Mouse (Mus musculus) forebrain, embryonic 16.5 days (tissue): ENCODE measurements around the gene Hes7. TPM values are rescaled to one million over a fixed set of nuclear protein-coding genes. Genes with fewer than 3 reads are reported as not detected.

ENCODE experiments used
- ATAC-seq: fragments of 200-750 bp; cut with Nextera tagmentation; 2 replicates; pipeline ENCODE4 v1.8.0; 2017; ENCODE audit warnings: mild to moderate bottlenecking, moderate library complexity
- H3K27ac ChIP-seq: fragments of 300-500 bp; sonication (generic); 2 replicates; pipeline ENCODE4 v1.5.1; 2014; ENCODE audit warnings: low read length, control low read depth
- H3K27me3 ChIP-seq: fragments of 300-500 bp; sonication (generic); replicated peaks from 2 replicates; pipeline ENCODE4 v1.6.1; 2014; ENCODE audit warnings: low read length; ENCODE audit not compliant: control insufficient read depth, insufficient read depth
- H3K36me3 ChIP-seq: fragments of 300-500 bp; sonication (generic); 2 replicates; pipeline ENCODE4 v1.6.1; 2014; ENCODE audit not compliant: control insufficient read depth, insufficient read depth
- H3K4me1 ChIP-seq: fragments of 300-500 bp; sonication (generic); replicated peaks from 2 replicates; pipeline ENCODE4 v1.6.1; 2014; ENCODE audit warnings: low read length; ENCODE audit not compliant: control insufficient read depth, insufficient read depth
- H3K4me2 ChIP-seq: fragments of 300-500 bp; sonication (generic); 2 replicates; pipeline ENCODE4 v1.6.1; 2014; ENCODE audit warnings: mild to moderate bottlenecking, low read length, control low read depth
- H3K4me3 ChIP-seq: fragments of 300-500 bp; sonication (generic); replicated peaks from 2 replicates; pipeline ENCODE4 v1.5.1; 2014; ENCODE audit warnings: mild to moderate bottlenecking, low read length, control low read depth
- H3K9ac ChIP-seq: fragments of 300-500 bp; sonication (generic); replicated peaks from 2 replicates; pipeline ENCODE4 v1.6.1; 2014; ENCODE audit warnings: low read depth, low read length, control low read depth
- H3K9me3 ChIP-seq: fragments of 300-500 bp; sonication (generic); 2 replicates; pipeline ENCODE4 v1.6.1; 2016; ENCODE audit warnings: low read length; ENCODE audit not compliant: control insufficient read depth
- WGBS: fragments of 180-500 bp; shearing (Covaris S2); extraction: QIAGEN DNeasy Blood & Tissue Kit; methylation state at CpG from one replicate; pipeline ENCODE4 v1.1.7; 2014; 5-methylcytosine and 5-hydroxymethylcytosine counted together
- polyA plus RNA-seq: library from polyadenylated mRNA; unstranded; fragments of >200 nt; fragmentation: Nextera tagmentation; extraction: Ambion mirVana; gene quantifications from 2 replicates; pipeline ENCODE4 v1.2.1, GENCODE M21; 2015

The Hes7 gene
- polyA plus RNA-seq, 1 experiment from 2014 or later, result 0.67 TPM

- Histone ChIP-seq H3K36me3 (peaks cover 12% of the 10 kb centered on the region), H3K9me3 (no peaks in the 10 kb centered on the region), H3K9ac (peak overlapping the region; percentile 20; the same call in 1 of the 2 replicates), H3K27ac (no peak overlapping the region), H3K27me3 (no peaks in the 10 kb centered on the region), H3K4me1 (0 out of 2 replicates have a peak, but pooled peaks cover 3% of the 10 kb centered on the region), H3K4me3 (peak overlapping the region; percentile 46), H3K4me2 (peak overlapping the region; percentile 56)
- peak; percentile 21; the same call in 1 of the 2 replicates for ATAC-seq
- WGBS, result 3% methylated on average over 21 of the region's 21 CpGs
Observed at GRCm38 (mm10) chr11:69111051-69111810, 9.0 kb upstream of the Hes7 start.

GRCm38 (mm10) chr11:69111865-69112264, 8.3 kb upstream of the Hes7 start:
- Histone ChIP-seq H3K9ac (no peak overlapping the region), H3K36me3 (peaks cover 12% of the 10 kb centered on the region), H3K4me3 (no peak overlapping the region), H3K4me1 (peaks cover 4% of the 10 kb centered on the region; the same call in 1 of the 2 replicates), H3K4me2 (no peak overlapping the region), H3K9me3 (no peaks in the 10 kb centered on the region), H3K27me3 (no peaks in the 10 kb centered on the region), H3K27ac (no peak overlapping the region)
- WGBS, result 65% methylated on average over 4 of the region's 4 CpGs
- ATAC-seq, result no peak

DNA sequence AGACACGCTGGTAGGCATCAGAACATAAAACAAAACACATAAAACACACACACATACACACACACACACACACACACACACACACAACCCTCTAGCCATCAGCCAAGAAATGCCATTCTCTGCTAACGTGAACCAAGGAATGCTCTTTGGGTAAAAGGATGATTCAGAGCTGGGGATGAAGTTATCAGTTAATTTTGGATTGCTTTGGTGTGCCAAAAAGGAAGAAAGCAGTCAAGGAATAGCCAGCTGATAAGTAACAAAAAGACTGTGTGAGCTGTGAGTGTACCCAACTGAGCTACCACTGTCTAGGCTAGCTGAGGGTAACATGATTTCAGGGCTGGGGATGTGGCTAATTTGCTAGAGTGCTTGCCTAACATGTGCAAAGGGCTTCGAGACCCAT, 6.2 kb upstream of the Hes7 start:
- H3K4me1 ChIP-seq, result peaks cover 13% of the 10 kb centered on the region
- H3K27ac ChIP-seq, result no peak overlapping the region
- no peak overlapping the region for H3K9ac ChIP-seq
- no peaks in the 10 kb centered on the region for H3K27me3 ChIP-seq
- no peak overlapping the region for H3K4me2 ChIP-seq
- no peaks in the 10 kb centered on the region; the same call in 1 of the 2 replicates for H3K36me3 ChIP-seq
- no peaks in the 10 kb centered on the region for H3K9me3 ChIP-seq
- WGBS, result 72% methylated on average over 3 of the region's 3 CpGs
- no peak overlapping the region for H3K4me3 ChIP-seq
- ATAC-seq, result no peak

DNA sequence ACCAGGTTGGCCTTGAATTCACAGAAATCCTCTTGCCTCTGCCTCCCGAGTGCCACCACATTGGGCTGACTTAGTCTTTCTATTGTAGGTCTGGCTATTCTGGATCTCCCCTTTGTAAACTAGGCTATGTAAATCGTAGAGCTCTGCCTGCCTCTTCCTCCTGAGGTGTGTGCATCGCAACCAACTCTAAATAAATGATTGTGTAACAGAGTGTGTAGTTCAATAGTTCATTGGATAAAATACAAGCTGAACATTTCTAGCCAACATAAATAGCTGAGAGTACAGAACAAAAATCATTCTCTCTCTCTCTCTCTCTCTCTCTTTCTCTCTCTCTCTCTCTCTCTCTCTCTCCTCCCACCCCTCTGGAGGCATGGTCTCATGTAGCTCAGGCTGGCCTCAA, 5.6 kb upstream of the Hes7 start:
- Histone ChIP-seq H3K4me1 (peaks cover 15% of the 10 kb centered on the region), H3K4me2 (no peak overlapping the region), H3K9me3 (no peaks in the 10 kb centered on the region), H3K27ac (no peak overlapping the region), H3K36me3 (no peaks in the 10 kb centered on the region), H3K9ac (no peak overlapping the region), H3K4me3 (no peak overlapping the region), H3K27me3 (no peaks in the 10 kb centered on the region)
- WGBS, result 79% methylated on average over 3 of the region's 3 CpGs
- no peak for ATAC-seq

GRCm38 (mm10) chr11:69116843-69117242, 3.4 kb upstream of the Hes7 start:
- Histone ChIP-seq H3K4me1 (peaks cover 30% of the 10 kb centered on the region), H3K27me3 (peaks cover 3% of the 10 kb centered on the region; the same call in 1 of the 2 replicates), H3K36me3 (no peaks in the 10 kb centered on the region), H3K9me3 (no peaks in the 10 kb centered on the region), H3K4me2 (peak overlapping the region; percentile 93), H3K27ac (no peak overlapping the region), H3K4me3 (no peak overlapping the region), H3K9ac (no peak overlapping the region)
- WGBS, result 61% methylated on average over 5 of the region's 5 CpGs
- no peak for ATAC-seq

DNA sequence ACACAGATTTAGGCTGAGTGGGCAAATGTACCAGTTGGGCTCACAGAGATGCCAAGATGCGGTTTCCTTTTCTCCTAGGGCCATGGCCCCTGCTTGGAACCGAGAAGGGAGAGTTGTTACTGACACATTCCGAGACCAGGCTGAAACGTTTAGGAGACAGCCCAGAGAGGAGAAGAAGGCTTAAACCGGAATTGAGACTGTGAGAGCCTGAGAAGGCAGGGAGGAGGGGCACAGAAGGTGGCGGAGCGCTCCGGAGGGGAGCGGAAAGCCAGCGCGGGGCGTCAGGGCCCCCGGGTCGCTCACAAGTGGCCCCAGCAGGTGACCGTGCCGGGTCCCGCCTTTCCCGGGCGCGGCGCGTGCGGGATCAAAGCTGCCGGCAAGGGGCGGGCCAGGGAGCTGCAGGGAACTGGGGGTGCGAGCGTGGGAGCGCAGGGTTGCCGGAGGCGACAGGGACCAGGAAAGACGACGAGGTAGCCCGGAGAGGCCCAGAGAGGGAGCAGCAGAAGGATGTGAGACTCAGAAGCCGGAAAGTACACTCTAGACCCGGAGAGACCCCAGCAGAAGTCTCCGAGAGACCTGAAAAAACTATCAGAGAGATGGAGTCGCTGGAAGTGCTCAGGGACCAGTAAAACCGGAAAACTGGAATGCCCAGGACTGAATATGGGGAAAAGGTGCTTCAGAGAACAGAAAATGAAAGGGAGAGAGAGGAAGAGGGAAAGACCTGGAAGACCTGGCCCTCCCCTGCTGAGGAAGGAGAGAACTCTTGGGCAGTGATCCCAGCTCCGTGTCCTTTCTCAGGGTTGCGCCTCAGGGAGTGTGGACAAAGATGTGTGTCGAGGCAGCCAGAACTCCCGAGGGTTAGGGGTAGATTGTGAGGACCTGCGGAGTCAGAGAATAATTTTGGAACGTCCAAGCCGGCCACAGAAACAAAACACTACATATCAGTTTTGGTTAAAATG, 2.2 kb upstream of the Hes7 start:
- ATAC-seq, result 0 out of 2 replicates have a peak, but pooled peaks have one; percentile 1
- Histone ChIP-seq H3K9me3 (no peaks in the 10 kb centered on the region), H3K36me3 (no peaks in the 10 kb centered on the region), H3K9ac (peak overlapping the region; percentile 68), H3K4me3 (peak overlapping the region; percentile 77), H3K4me1 (peaks cover 31% of the 10 kb centered on the region), H3K27me3 (peaks cover 3% of the 10 kb centered on the region; the same call in 1 of the 2 replicates), H3K27ac (peak overlapping the region; percentile 69), H3K4me2 (peak overlapping the region; percentile 93)
- WGBS, result 0% methylated on average over 45 of the region's 45 CpGs

DNA sequence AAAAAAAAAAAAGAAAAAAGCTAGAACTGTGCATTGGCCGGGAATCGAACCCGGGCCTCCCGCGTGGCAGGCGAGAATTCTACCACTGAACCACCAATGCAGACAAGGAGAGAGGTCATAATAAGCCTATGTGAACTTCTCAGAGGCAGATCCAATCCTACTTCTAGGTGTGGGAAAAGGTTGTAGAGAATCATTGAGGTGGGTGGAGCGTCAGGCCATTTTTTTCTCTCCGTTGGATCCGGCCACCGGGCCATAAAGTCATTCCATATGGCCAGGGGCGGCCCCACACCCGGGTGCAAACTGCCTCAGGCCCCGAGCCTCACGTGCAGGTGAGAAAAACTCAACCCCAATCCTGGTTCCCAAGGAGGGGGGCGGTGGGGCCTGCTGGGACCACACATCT, 1.4 kb upstream of the Hes7 start:
- H3K36me3 ChIP-seq, result no peaks in the 10 kb centered on the region
- peak overlapping the region; percentile 93 for H3K4me2 ChIP-seq
- H3K27ac ChIP-seq, result no peak overlapping the region
- peaks cover 3% of the 10 kb centered on the region; the same call in 1 of the 2 replicates for H3K27me3 ChIP-seq
- H3K9me3 ChIP-seq, result no peaks in the 10 kb centered on the region
- H3K4me3 ChIP-seq, result peak overlapping the region; percentile 77
- peak; percentile 22 for ATAC-seq
- peaks cover 32% of the 10 kb centered on the region for H3K4me1 ChIP-seq
- WGBS, result 1% methylated on average over 15 of the region's 15 CpGs
- no peak overlapping the region for H3K9ac ChIP-seq

- Histone ChIP-seq H3K36me3 (no peaks in the 10 kb centered on the region), H3K27me3 (peaks cover 3% of the 10 kb centered on the region; the same call in 1 of the 2 replicates), H3K9me3 (no peaks in the 10 kb centered on the region), H3K4me3 (peak overlapping the region; percentile 80), H3K9ac (no peak overlapping the region), H3K4me2 (peak overlapping the region; percentile 76), H3K4me1 (peaks cover 32% of the 10 kb centered on the region), H3K27ac (no peak overlapping the region)
- WGBS, result 36% methylated on average over 14 of the region's 14 CpGs
- no peak for ATAC-seq
Observed at GRCm38 (mm10) chr11:69119446-69120155, 603 bp upstream of the Hes7 start.
